Mouse (Mus musculus) natural killer cell, adult 2 months (primary cell): Measurements from ENCODE around the gene Cldn17.

ENCODE experiments used
- DNase-seq, 2 experiments: peaks; one replicate each; pipeline ENCODE4 v3.0.0; 2022; ENCODE audit warnings: low spot score in 2 of 2

The Cldn17 gene

GRCm38 (mm10) chr16:88506878-88507277 lies at the start of gene Cldn17:
Cldn17 (minus strand) TSS chr16:88506978.
- DNase-seq: no peak

- DNase-seq: no peak
These were observed 35.7 kb upstream of the Cldn17 start for GRCm38 (mm10) chr16:88542488-88542887.

GRCm38 (mm10) chr16:88539841-88540487 lies 33.2 kb upstream of the Cldn17 start:
- no peak for DNase-seq

- DNase-seq: no peak
These were observed 4.6 kb upstream of the Cldn17 start for GRCm38 (mm10) chr16:88511348-88511747.

- no peak for DNase-seq
These were observed 1.4 kb upstream of the Cldn17 start for GRCm38 (mm10) chr16:88508150-88508549.

GRCm38 (mm10) chr16:88506338-88506737 lies 440 bp downstream of the Cldn17 start:
- DNase-seq: no peak

- DNase-seq: no peak
These were observed 18.7 kb downstream of the Cldn17 start for GRCm38 (mm10) chr16:88488096-88488495.

GRCm38 (mm10) chr16:88480011-88480774 lies 26.6 kb downstream of the Cldn17 start:
- DNase-seq: no peak

GRCm38 (mm10) chr16:88463235-88463634 lies 43.5 kb downstream of the Cldn17 start:
- DNase-seq: no peak
